Mouse (Mus musculus) intestine, embryonic 16.5 days (tissue): ENCODE measurements around the gene Ip6k1. TPM values are rescaled to one million over a fixed set of nuclear protein-coding genes. Genes with fewer than 3 reads are reported as not detected.
A peak's percentile ranks its signal among the peaks of the same experiment; 100 is the strongest.
"Not testable (repeated sequence)": the region's sequence is repeated elsewhere in the genome, so short reads cannot be mapped to it uniquely, and the experiment has no call there.

ENCODE experiments used
- ATAC-seq: fragments of 200-750 bp; cut with Nextera tagmentation; 2 replicates; pipeline ENCODE4 v1.8.0; 2017; ENCODE audit warnings: moderate TSS enrichment, moderate library complexity
- H3K27ac ChIP-seq: fragments of 300-500 bp; sonication (generic); 2 replicates; pipeline ENCODE4 v1.5.1; 2014; ENCODE audit warnings: mild to moderate bottlenecking, low read length
- H3K27me3 ChIP-seq: fragments of 300-500 bp; sonication (generic); replicated peaks from 2 replicates; pipeline ENCODE4 v1.6.1; 2014; ENCODE audit warnings: low read length, control low read depth, mixed read lengths; ENCODE audit not compliant: control insufficient read depth, insufficient read depth
- H3K36me3 ChIP-seq: fragments of 300-500 bp; sonication (generic); 2 replicates; pipeline ENCODE4 v1.6.1; 2014; ENCODE audit warnings: low read length, control low read depth; ENCODE audit not compliant: control insufficient read depth, insufficient read depth
- H3K4me1 ChIP-seq: fragments of 300-500 bp; sonication (generic); 2 replicates; pipeline ENCODE4 v1.6.1; 2014; ENCODE audit warnings: low read length, control low read depth, mixed read lengths; ENCODE audit not compliant: control insufficient read depth, insufficient read depth
- H3K4me2 ChIP-seq: fragments of 300-500 bp; sonication (generic); 2 replicates; pipeline ENCODE4 v1.6.1; 2014; ENCODE audit warnings: low read depth, low read length, control low read depth
- H3K4me3 ChIP-seq: fragments of 300-500 bp; sonication (generic); 2 replicates; pipeline ENCODE4 v1.5.1; 2014; ENCODE audit warnings: mild to moderate bottlenecking, low read length
- H3K9ac ChIP-seq: fragments of 300-500 bp; sonication (generic); 2 replicates; pipeline ENCODE4 v1.6.1; 2014; ENCODE audit warnings: low read depth, low read length
- H3K9me3 ChIP-seq: fragments of 300-500 bp; sonication (generic); 2 replicates; pipeline ENCODE4 v1.6.1; 2016; ENCODE audit warnings: low read length, control low read depth; ENCODE audit not compliant: control insufficient read depth
- WGBS: fragments of 180-500 bp; shearing (Covaris S2); extraction: QIAGEN DNeasy Blood & Tissue Kit; methylation state at CpG from one replicate; pipeline ENCODE4 v1.1.7; 2014; 5-methylcytosine and 5-hydroxymethylcytosine counted together
- polyA plus RNA-seq: library from polyadenylated mRNA; unstranded; fragments of >200 nt; fragmentation: Nextera tagmentation; extraction: Ambion mirVana; gene quantifications from 2 replicates; pipeline ENCODE4 v1.2.1, GENCODE M21; 2015

Gene Ip6k1
- polyA plus RNA-seq, 1 experiment from 2014 or later = 37.1 TPM

DNA sequence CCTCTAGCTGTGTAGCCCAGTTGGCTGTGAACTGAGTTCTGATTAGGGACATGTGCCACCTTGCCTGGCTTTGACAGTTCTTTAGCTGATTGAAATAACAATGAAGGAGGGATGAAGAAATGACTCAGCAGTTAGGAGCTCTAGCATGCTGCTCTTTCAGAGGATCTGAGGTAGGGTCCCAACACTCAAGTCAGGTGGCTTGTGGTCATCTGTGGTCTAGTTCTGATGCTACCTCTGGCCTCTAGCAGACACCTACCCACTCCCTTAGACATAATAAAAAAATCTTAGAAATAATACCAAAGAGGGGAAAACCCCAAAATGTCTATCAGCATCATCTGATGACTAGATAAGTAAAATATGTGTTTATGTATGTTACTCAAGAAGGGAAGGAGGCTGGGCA is 8.1 kb downstream of the Ip6k1 start:
- Histone ChIP-seq H3K4me1 (0 out of 2 replicates have a peak, but pooled peaks cover 5% of the 10 kb centered on the region), H3K27ac (no peak overlapping the region), H3K9ac (no peak overlapping the region), H3K27me3 (no peaks in the 10 kb centered on the region), H3K4me3 (no peak overlapping the region), H3K36me3 (0 out of 2 replicates have a peak, but pooled peaks cover 3% of the 10 kb centered on the region), H3K4me2 (no peak overlapping the region), H3K9me3 (no peaks in the 10 kb centered on the region)
- no peak for ATAC-seq

DNA sequence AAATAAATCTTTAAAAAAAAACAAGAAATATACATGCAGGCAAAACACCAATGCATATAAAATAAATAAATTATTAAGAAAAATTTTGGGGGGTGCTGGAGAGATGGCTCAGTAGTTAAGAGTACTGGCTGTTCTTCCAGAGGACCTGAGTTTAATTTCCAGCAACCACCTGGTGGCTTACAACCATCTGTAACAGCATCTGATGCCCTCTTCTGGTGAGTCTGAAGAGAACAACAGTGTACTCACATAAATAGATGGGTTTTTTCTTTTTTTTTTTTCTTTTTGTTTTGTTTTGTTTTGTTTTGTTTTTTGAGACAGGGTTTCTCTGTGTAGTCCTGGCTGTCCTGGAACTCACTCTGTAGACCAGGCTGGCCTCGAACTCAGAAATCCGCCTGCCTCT is 11.3 kb downstream of the Ip6k1 start:
- H3K4me3 ChIP-seq, H3K9ac ChIP-seq, H3K27ac ChIP-seq, H3K4me1 ChIP-seq, H3K4me2 ChIP-seq, ATAC-seq, H3K36me3 ChIP-seq, H3K27me3 ChIP-seq, H3K9me3 ChIP-seq: not testable (repeated sequence)
- WGBS = 94% methylated on average over 2 of the region's 2 CpGs

DNA sequence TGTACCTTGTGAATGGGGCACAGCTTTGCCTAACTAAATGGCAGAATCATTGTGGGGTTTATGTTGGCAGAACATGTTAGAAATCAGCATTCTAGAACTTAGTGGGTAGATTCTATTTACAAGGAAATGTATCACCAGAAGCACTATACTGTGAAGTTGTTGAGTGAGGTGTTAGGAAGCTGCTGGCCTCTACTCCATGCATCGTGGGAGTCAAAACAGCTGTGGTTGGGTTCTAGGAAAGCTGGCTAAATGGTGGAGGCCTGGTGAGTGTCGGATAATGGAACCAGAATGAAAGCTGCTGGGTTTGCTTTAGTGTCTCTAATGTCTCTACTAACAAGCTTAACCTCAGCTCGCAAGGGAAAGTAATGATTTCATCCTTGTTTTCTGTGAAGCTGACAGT is 14.8 kb downstream of the Ip6k1 start:
- Histone ChIP-seq H3K9ac (no peak overlapping the region), H3K27me3 (no peaks in the 10 kb centered on the region), H3K27ac (no peak overlapping the region), H3K4me2 (no peak overlapping the region), H3K4me1 (no peaks in the 10 kb centered on the region), H3K9me3 (no peaks in the 10 kb centered on the region), H3K36me3 (0 out of 2 replicates have a peak, but pooled peaks cover 3% of the 10 kb centered on the region), H3K4me3 (no peak overlapping the region)
- WGBS = 83% methylated on average over 3 of the region's 3 CpGs
- no peak for ATAC-seq

GRCm38 (mm10) chr9:108020741-108021140 is 18.4 kb downstream of the Ip6k1 start:
- H3K27me3 ChIP-seq = no peaks in the 10 kb centered on the region
- H3K27ac ChIP-seq = no peak overlapping the region
- no peak for ATAC-seq
- H3K4me2 ChIP-seq = no peak overlapping the region
- H3K9me3 ChIP-seq = no peaks in the 10 kb centered on the region
- H3K36me3 ChIP-seq = peaks cover 5% of the 10 kb centered on the region
- 78% methylated on average over 1 of the region's 1 CpGs for WGBS
- no peak overlapping the region for H3K9ac ChIP-seq
- H3K4me1 ChIP-seq = no peaks in the 10 kb centered on the region
- no peak overlapping the region for H3K4me3 ChIP-seq

DNA sequence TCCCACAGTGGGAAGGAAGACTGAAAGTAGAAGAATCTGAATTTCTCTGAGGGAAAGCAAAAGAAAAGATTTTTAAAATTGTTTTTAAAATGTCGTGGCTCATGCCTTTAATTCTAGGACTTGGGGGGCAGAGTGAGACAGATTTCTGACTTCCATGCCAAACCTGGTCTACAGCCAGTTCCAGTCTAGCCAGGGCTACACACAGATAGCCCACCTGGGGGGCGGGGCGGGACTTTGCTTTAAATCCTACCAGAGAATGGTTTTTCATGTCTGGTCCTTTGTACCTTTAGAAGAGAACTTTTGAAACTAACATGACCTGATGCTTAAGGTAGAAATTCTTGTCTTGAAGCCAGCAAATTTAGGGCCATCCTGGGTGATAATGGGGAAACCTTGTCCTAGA is 20.9 kb downstream of the Ip6k1 start:
- no peak overlapping the region for H3K4me2 ChIP-seq
- no peak overlapping the region for H3K9ac ChIP-seq
- H3K27ac ChIP-seq = no peak overlapping the region
- H3K36me3 ChIP-seq = peaks cover 12% of the 10 kb centered on the region
- no peaks in the 10 kb centered on the region for H3K9me3 ChIP-seq
- ATAC-seq = no peak
- WGBS = 94% methylated on average over 3 of the region's 3 CpGs
- no peaks in the 10 kb centered on the region for H3K4me1 ChIP-seq
- H3K4me3 ChIP-seq = no peak overlapping the region
- no peaks in the 10 kb centered on the region for H3K27me3 ChIP-seq

- Histone ChIP-seq H3K9ac (no peak overlapping the region), H3K4me1 (no peaks in the 10 kb centered on the region), H3K27ac (no peak overlapping the region), H3K4me2 (no peak overlapping the region), H3K27me3 (no peaks in the 10 kb centered on the region), H3K36me3 (peaks cover 12% of the 10 kb centered on the region), H3K9me3 (no peaks in the 10 kb centered on the region), H3K4me3 (no peak overlapping the region)
- no peak for ATAC-seq
- WGBS = 88% methylated on average over 3 of the region's 3 CpGs
These were observed 24.3 kb downstream of the Ip6k1 start for GRCm38 (mm10) chr9:108026584-108026983.

DNA sequence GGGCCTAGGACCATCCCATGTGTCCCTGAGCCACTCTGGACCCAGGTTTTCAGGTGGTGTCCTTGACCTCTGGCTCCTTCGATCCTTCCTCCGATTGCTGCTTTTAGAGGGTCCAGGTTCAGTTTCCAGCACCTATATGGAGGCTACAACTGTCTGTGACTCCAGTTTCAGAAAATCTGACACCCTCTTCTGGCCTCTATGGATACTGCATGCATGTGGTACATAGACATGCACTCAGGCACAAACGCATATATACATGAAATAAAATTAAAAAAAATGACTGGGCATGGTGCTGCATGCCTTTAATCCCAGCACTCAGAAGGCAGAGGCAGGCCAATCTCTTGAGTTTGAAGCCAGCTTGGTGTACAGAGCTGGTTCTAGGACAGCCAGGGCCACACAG is 25.6 kb downstream of the Ip6k1 start:
- H3K4me2 ChIP-seq = no peak overlapping the region
- no peaks in the 10 kb centered on the region for H3K9me3 ChIP-seq
- H3K4me1 ChIP-seq = no peaks in the 10 kb centered on the region
- H3K9ac ChIP-seq = no peak overlapping the region
- H3K36me3 ChIP-seq = peaks cover 12% of the 10 kb centered on the region
- ATAC-seq = no peak
- no peak overlapping the region for H3K27ac ChIP-seq
- 96% methylated on average over 3 of the region's 3 CpGs for WGBS
- no peak overlapping the region for H3K4me3 ChIP-seq
- no peaks in the 10 kb centered on the region for H3K27me3 ChIP-seq

- 91% methylated on average over 5 of the region's 5 CpGs for WGBS
- Histone ChIP-seq H3K4me3 (no peak overlapping the region), H3K4me1 (no peaks in the 10 kb centered on the region), H3K36me3 (peaks cover 10% of the 10 kb centered on the region), H3K9ac (no peak overlapping the region), H3K27me3 (no peaks in the 10 kb centered on the region), H3K4me2 (no peak overlapping the region), H3K27ac (no peak overlapping the region), H3K9me3 (no peaks in the 10 kb centered on the region)
- no peak for ATAC-seq
These were observed 29.8 kb downstream of the Ip6k1 start for GRCm38 (mm10) chr9:108032126-108032525.

DNA sequence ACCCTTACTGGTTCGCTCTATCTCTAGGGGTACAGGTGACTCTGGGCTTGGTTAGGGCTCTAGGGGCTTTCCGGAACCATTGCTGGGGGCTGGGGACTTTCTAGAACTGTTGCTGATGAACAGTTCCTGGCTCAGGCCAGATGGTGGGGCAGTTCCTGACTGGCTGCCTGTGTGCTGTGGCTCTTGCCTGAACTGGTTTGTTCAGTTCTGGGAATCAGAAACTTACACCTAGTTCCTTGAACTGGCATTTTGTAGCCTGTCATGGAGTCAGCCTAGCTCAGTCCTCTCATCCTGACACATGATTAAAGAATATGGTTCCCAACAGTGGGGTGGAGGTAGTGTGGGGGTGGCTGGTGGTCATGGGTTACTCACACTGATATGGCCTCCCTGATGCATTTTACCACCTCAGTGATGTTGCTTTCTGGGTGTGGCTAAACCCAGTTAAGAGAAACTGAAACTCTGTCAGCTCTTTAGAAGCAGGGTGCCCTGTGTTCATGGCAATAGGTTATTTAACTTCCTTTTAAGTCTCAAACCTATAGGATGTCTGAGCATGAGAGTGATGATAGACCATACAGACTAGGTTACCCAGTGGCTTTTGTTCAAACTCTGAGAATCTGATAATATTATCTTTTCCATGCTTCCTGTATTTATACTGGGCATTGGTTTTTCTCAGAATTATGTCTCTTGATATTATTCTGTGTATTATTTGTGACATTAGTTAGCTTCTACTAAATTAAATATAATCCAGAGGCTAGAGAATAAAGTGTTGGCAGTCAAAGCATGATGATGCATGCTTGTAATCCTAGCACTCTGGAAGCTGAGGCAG is 33.2 kb downstream of the Ip6k1 start:
- peak; percentile 76 for ATAC-seq
- Histone ChIP-seq H3K4me3 (no peak overlapping the region), H3K27ac (no peak overlapping the region), H3K27me3 (no peaks in the 10 kb centered on the region), H3K9me3 (no peaks in the 10 kb centered on the region), H3K4me2 (no peak overlapping the region), H3K9ac (no peak overlapping the region), H3K4me1 (no peaks in the 10 kb centered on the region), H3K36me3 (peaks cover 3% of the 10 kb centered on the region; the same call in 1 of the 2 replicates)
- 96% methylated on average over 2 of the region's 2 CpGs for WGBS
